Mouse (Mus musculus) heart, adult 2 months (tissue): ENCODE data around the gene Hlf. TPM values are rescaled to one million over a fixed set of nuclear protein-coding genes. Genes with fewer than 3 reads are reported as not detected.

Source experiments
- DNase-seq, 2 experiments: peaks; one replicate each; pipeline ENCODE4 v3.0.0; 2021
- H3K27ac ChIP-seq: fragments of 200-600 bp; 2 replicates; pipeline ENCODE4 v1.8.1; 2022
- H3K27me3 ChIP-seq: fragments of 200-500 bp; 2 replicates; pipeline ENCODE4 v1.6.1; 2012; ENCODE audit warnings: mild to moderate bottlenecking, low read length, inconsistent platforms, mixed read lengths; ENCODE audit not compliant: control insufficient read depth, insufficient read depth
- H3K36me3 ChIP-seq: fragments of 200-500 bp; 2 replicates; pipeline ENCODE4 v1.6.1; 2012; ENCODE audit warnings: low read length, inconsistent platforms; ENCODE audit not compliant: control insufficient read depth, insufficient read depth
- H3K4me1 ChIP-seq: fragments of 200-500 bp; 2 replicates; pipeline ENCODE4 v1.6.1; 2011; ENCODE audit warnings: low read length; ENCODE audit not compliant: control insufficient read depth, insufficient read depth
- H3K4me3 ChIP-seq: fragments of 200-600 bp; 2 replicates; pipeline ENCODE4 v1.8.1; 2022
- H3K79me2 ChIP-seq: fragments of 200-500 bp; replicated peaks from 2 replicates; pipeline ENCODE4 v1.6.1; 2012; ENCODE audit warnings: mild to moderate bottlenecking, inconsistent platforms, low read length, moderate library complexity, mixed read lengths; ENCODE audit not compliant: control insufficient read depth, insufficient read depth
- H3K9ac ChIP-seq: fragments of 200-500 bp; 2 replicates; pipeline ENCODE4 v1.6.1; 2012; ENCODE audit warnings: low read depth, mild to moderate bottlenecking, control low read depth, inconsistent platforms, low read length, mixed read lengths
- CTCF ChIP-seq: fragments of 200-600 bp; IDR thresholded peaks from 2 replicates; pipeline ENCODE4 v1.8.1; 2022; ENCODE audit warnings: antibody characterized with exemption, mild to moderate bottlenecking, moderate library complexity
- EP300 ChIP-seq: fragments of 200-500 bp; IDR thresholded peaks from 2 replicates; pipeline ENCODE4 v1.6.1; 2011; ENCODE audit warnings: low read depth, low read length, control low read depth; ENCODE audit not compliant: insufficient read depth
- POLR2A ChIP-seq: fragments of 200-500 bp; IDR thresholded peaks from 2 replicates; pipeline ENCODE4 v1.6.1; 2011; ENCODE audit warnings: mild to moderate bottlenecking, low read depth, low read length, control low read depth; ENCODE audit not compliant: insufficient read depth
- WGBS: fragments of 180-500 bp; shearing (Covaris S2); methylation state at CpG from one replicate; pipeline ENCODE4 v1.1.7; 2018; 5-methylcytosine and 5-hydroxymethylcytosine counted together
- intact Hi-C: fragments of 180-260 bp; cut with DNase I; formaldehyde crosslinking; loops from one replicate; pipeline ENCODE4 v1.15.1; 2025
- polyA plus RNA-seq: library from polyadenylated mRNA; depleted of rRNA; stranded (reverse); fragments of >200 nt; gene quantifications from 2 replicates; pipeline ENCODE4 v1.2.3, GENCODE M21; 2012
- total RNA-seq, 2 experiments: library from RNA; stranded (reverse); gene quantifications; 2 replicates each; pipeline ENCODE4 v1.2.3; 2021

The Hlf gene
- total and polyA plus RNA-seq, 3 experiments: 11.0 to 18.2 (median 14.0) TPM

DNA sequence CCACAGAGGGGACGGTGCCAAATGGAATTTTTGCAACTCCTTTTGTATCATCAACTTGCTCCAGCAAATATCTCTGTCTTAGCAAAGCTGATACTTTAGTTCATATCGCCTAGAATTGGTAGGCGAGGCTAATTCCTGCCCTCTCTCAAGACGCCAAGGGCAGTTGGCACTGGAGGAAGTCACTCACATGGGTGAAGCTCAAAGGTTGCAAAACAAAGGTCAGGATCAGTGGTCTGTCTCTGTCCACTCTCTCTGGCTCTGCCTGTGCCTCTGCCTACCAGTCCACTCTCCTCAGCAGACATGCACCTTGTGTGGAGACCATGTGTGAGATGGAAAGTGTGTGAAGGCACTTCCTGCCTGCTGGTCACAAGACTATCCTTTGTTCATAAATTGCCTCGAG, 48.4 kb downstream of the Hlf start:
- TF ChIP-seq POLR2A: no peak
- Histone ChIP-seq H3K79me2 (no peaks in the 10 kb centered on the region), H3K27ac (no peak overlapping the region), H3K4me1 (no peaks in the 10 kb centered on the region; the same call in 1 of the 2 replicates), H3K4me3 (no peak overlapping the region), H3K27me3 (no peaks in the 10 kb centered on the region), H3K36me3 (no peaks in the 10 kb centered on the region), H3K9ac (no peak overlapping the region)
- 78% methylated on average over 5 of the region's 5 CpGs for WGBS
- intact Hi-C loops: no loop called here
- no peak for DNase-seq

DNA sequence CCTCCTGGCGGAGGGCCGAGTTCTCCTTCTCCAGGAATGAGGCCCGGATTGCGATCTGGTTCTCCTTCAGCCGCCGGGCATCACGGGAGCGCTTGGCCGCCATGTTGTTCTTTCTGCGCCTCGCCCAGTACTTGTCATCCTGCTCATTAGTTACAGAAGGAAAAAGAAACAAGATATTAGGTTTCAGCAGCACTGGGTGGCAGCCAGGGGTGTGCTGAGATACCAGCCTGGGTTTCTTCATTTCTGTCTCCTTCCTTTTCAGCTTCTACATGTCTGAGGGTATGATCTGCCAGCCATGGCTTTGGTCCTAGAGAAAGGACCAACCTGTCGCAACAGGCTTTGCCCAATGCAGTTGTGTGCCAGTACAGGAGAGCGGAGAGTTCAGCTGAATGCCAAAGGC, 49.9 kb downstream of the Hlf start:
- H3K4me3 ChIP-seq: no peak overlapping the region
- 93% methylated on average over 13 of the region's 13 CpGs for WGBS
- no peak for DNase-seq

DNA sequence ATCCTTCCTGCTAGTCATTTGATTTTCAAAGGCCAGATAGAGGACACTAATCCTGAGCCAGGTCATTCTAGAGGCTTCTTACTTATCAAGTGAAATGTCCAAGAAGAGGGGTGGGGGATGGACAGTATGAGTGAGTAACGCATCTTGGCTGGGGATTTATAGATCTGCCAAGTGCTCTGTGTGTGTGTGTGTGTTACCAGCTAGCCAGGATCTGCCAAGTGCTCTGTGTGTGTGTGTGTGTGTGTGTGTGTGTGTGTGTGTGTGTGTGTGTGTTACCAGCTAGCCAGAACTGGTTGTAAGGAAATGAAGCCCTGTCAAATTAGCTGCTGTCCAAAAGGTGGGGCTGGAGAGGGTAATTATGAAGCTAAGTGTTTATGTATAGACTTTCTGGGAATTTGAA, 55.9 kb downstream of the Hlf start:
- Histone ChIP-seq H3K27me3 (no peaks in the 10 kb centered on the region), H3K27ac (no peak overlapping the region), H3K36me3 (no peaks in the 10 kb centered on the region), H3K9ac (no peak overlapping the region), H3K79me2 (no peaks in the 10 kb centered on the region), H3K4me3 (no peak overlapping the region), H3K4me1 (no peaks in the 10 kb centered on the region; the same call in 1 of the 2 replicates)
- TF ChIP-seq POLR2A (no peak), EP300 (no peak), CTCF (no peak)
- intact Hi-C loops: no loop called here
- WGBS: 44% methylated on average over 1 of the region's 1 CpGs
- no peak for DNase-seq

More for the DNA sequence above, 49.9 kb downstream of the Hlf start:
- no peak overlapping the region for H3K27ac ChIP-seq
- TF ChIP-seq CTCF (no peak), POLR2A (no peak), EP300 (no peak)
- no peaks in the 10 kb centered on the region; the same call in 1 of the 2 replicates for H3K4me1 ChIP-seq
- no peaks in the 10 kb centered on the region for H3K27me3 ChIP-seq
- no peaks in the 10 kb centered on the region for H3K79me2 ChIP-seq
- H3K9ac ChIP-seq: no peak overlapping the region
- intact Hi-C loops: no loop called here
- H3K36me3 ChIP-seq: no peaks in the 10 kb centered on the region

DNA sequence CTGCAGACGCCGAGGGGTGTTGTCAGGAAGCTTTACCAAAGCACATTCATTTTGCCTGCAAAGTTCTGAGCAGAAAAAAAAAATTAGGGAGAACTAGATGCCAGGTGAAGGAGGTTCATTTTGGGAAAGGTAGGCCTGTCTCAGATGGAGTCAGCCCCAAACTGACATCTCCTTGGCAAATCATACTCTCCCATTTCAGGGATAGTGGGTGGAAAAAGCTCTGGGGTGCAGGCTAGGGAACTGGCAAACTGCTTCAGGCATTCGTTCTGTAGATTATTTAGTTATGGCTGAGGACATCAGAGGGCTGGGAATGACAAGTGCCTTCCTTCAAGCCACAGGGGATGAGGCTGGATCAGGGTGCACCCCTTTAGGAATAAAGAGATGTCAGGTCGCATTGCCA, 58.0 kb downstream of the Hlf start:
- no peak overlapping the region for H3K9ac ChIP-seq
- intact Hi-C loops: no loop called here
- no peak for DNase-seq
- no peaks in the 10 kb centered on the region; the same call in 1 of the 2 replicates for H3K4me1 ChIP-seq
- no peaks in the 10 kb centered on the region for H3K79me2 ChIP-seq
- no peak overlapping the region for H3K4me3 ChIP-seq
- H3K27ac ChIP-seq: no peak overlapping the region
- TF ChIP-seq EP300 (no peak), CTCF (no peak), POLR2A (no peak)
- no peaks in the 10 kb centered on the region for H3K27me3 ChIP-seq
- no peaks in the 10 kb centered on the region for H3K36me3 ChIP-seq
- WGBS: 80% methylated on average over 4 of the region's 4 CpGs

DNA sequence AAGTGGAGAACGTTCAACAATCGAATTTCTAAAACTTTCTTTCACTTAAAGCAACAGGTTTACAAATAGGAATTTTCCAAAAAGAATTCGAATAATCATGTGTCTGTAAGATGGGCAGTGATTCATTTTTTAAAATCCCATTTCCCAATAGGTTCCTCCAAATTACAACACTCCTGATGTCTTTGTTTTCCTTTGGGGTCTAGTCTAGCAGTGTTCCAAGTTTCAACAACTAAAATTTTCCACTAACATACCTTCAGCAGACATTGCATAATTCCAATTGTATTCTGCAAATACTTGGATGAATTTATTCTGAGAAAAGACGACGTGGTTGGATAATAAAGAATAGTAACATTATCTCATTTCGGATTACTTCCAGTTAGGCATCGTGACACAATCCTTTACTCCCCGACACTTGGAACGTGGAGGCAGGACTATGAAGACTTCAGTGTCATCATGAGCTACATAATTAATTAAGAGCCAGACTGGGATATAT, 60.4 kb downstream of the Hlf start:
- TF ChIP-seq CTCF (no peak), EP300 (no peak), POLR2A (no peak)
- Histone ChIP-seq H3K4me1 (no peaks in the 10 kb centered on the region; the same call in 1 of the 2 replicates), H3K27ac (no peak overlapping the region), H3K4me3 (no peak overlapping the region), H3K36me3 (no peaks in the 10 kb centered on the region), H3K79me2 (no peaks in the 10 kb centered on the region), H3K9ac (no peak overlapping the region), H3K27me3 (no peaks in the 10 kb centered on the region)
- 59% methylated on average over 9 of the region's 9 CpGs for WGBS
- intact Hi-C loops: no loop called here
- no peak for DNase-seq

DNA sequence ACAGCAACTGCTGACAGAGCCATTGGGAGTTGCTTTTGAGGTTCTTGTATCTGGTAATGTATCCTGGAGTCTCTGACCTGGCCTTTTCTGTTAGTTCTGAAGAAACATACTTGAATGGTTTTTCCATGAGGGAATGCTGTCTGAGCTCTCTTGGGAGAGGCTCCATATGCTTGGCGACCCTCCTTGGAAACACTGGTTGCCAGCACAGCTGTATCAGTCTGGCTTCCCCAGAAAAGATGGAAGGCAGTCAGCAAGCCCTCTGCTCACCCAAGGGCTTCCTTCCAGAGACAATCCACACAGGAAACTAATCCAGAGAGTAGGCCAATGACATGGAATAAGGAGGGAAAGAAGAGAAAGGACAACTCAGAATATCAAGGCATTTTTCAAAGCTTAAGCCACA, 63.9 kb downstream of the Hlf start:
- no peak overlapping the region for H3K9ac ChIP-seq
- peak; percentile 66 to 73 for DNase-seq
- no peaks in the 10 kb centered on the region; the same call in 1 of the 2 replicates for H3K4me1 ChIP-seq
- no peaks in the 10 kb centered on the region for H3K27me3 ChIP-seq
- no peak overlapping the region for H3K27ac ChIP-seq
- 27% methylated on average over 1 of the region's 1 CpGs for WGBS
- no peaks in the 10 kb centered on the region for H3K36me3 ChIP-seq
- H3K79me2 ChIP-seq: no peaks in the 10 kb centered on the region
- intact Hi-C loops: no loop called here
- TF ChIP-seq EP300: no peak
- TF ChIP-seq POLR2A: no peak
- TF ChIP-seq CTCF: no peak
- H3K4me3 ChIP-seq: no peak overlapping the region

DNA sequence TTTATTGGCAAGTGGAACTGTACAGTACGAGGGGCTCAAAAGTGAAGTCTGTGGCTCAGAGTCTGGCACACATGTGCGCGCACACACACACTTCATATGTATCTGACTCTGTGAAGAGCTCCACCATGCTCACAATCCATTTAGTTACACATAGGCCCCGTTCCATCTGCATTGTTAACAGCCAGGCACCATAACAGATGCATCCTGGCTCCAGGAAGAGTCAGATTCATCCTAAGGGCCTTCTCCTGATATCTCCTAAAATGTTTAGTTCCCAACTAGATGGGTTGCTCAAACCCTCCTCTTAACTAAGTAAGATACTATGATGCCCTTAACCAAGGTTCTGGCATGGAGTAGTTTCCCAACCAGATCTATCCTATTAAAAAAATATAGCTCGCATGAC, 64.5 kb downstream of the Hlf start:
- no peak overlapping the region for H3K27ac ChIP-seq
- no peaks in the 10 kb centered on the region; the same call in 1 of the 2 replicates for H3K4me1 ChIP-seq
- DNase-seq: no peak
- no peaks in the 10 kb centered on the region for H3K36me3 ChIP-seq
- intact Hi-C loops: no loop called here
- WGBS: 93% methylated on average over 5 of the region's 5 CpGs
- no peak for TF ChIP-seq CTCF
- no peak for TF ChIP-seq EP300
- TF ChIP-seq POLR2A: no peak
- H3K9ac ChIP-seq: no peak overlapping the region
- no peak overlapping the region for H3K4me3 ChIP-seq
- H3K79me2 ChIP-seq: no peaks in the 10 kb centered on the region
- no peaks in the 10 kb centered on the region for H3K27me3 ChIP-seq
